Mouse (Mus musculus): ENCODE data around the gene Lmntd1.

DNA sequence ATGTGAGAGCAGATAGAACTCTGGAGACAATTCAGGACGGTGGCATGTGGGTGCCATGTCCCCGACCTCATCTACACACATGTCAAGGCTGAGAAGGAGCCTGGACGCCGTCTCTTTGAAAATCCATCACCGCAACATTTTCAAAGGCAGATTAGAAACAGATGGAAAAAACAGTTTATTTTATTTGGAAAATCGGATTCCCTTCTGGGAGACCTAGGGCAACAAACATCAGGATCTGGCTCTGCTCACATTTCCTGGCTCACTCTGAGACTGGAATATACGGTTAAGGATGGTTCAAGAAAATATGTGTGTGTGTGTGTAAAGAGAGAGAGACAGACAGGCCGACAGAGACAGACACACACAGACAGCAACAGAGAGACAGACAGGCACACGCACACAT, 256.1 kb downstream of the Lmntd1 start:
- TF ChIP-seq CTCF (IDR thresholded peaks at IDR 0.05; ENCODE audit: borderline replicate concordance, control insufficient read depth, extremely low read depth, insufficient read depth, low read length, poor library complexity), result no peak
- TF ChIP-seq POLR2A (IDR thresholded peaks at IDR 0.05; ENCODE audit: control insufficient read depth, extremely low read depth, insufficient read depth, low read length, poor library complexity), result no peak
